Mouse (Mus musculus): ENCODE data around the gene Pimreg. TPM values are rescaled to one million over a fixed set of nuclear protein-coding genes. Genes with fewer than 3 reads are reported as not detected.

The Pimreg gene
- polyA plus RNA-seq, 1 experiment from 2014 or later = 39.3 TPM

DNA sequence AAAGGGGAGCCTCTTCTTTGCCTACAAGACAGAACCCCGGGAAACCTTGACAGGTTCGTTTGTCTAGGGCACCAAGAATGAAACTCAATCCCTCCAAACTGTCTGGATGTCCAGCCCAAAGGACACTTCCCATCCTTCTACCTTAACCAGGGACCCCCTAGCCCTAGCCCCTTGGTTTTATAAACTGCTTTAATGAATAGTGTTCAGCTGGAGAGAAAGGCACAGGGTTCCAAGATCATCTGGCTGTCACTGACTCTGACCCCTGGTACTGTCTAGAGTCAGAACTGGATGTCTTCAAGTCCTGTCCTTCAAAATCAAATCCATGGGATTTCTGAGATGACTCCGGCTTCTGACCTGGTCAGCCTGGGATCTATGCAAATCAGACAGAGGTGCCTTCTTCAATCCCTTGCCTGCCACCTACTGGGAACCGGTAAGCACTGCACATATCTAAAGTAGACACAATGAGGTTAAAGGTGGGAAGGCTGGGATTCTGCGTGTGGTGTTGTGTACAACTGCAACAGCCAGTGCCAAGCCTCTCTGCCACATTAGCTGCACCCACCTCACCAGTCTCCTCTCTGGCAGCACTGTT is 17.5 kb upstream of the Pimreg start:
- ATAC-seq (ENCODE audit: low FRiP score, low TSS enrichment) = no peak
- 25% methylated on average over 5 of the region's 5 CpGs for WGBS

DNA sequence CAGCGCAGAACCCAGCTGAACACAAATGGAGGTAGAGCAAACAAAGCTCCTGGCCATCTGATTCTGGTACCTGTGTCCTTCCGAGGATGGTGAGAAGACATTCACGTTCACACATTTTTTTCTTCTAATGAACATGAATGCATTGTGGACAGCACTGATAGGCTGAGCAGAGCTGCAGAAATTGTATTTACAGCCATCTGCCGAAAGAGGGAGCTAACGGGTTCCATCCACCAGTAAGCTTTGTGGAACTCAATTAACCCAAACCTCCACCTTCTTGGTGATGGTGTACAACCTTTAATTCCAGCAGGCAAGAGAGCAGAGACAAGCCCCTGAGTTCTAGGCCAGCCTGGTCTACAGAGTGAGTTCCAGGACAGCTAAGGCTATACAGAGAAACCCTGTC is 16.0 kb upstream of the Pimreg start:
- ATAC-seq (ENCODE audit: low FRiP score, low TSS enrichment) (no peak), DNase-seq (peak; percentile 65)
- 40% methylated on average over 5 of the region's 5 CpGs for WGBS
- Histone ChIP-seq H3K4me2 (ENCODE audit: low read length) (no peak overlapping the region), H3K9me3 (ENCODE audit: control insufficient read depth, low read length) (no peaks in the 10 kb centered on the region), H3K36me3 (ENCODE audit: control insufficient read depth, insufficient read depth, low read length) (no peaks in the 10 kb centered on the region), H3K9ac (replicated peaks; ENCODE audit: low read length) (no peak overlapping the region), H3K27ac (replicated peaks; ENCODE audit: low read depth, low read length) (no peak overlapping the region), H3K27me3 (ENCODE audit: control insufficient read depth, insufficient read depth, low read length) (peaks cover 6% of the 10 kb centered on the region; the same call in 1 of the 2 replicates), H3K4me1 (ENCODE audit: control insufficient read depth, insufficient read depth, low read length) (peaks cover 4% of the 10 kb centered on the region), H3K4me3 (replicated peaks; ENCODE audit: low read depth, low read length) (no peak overlapping the region)

More for the DNA sequence above, 17.5 kb upstream of the Pimreg start:
- Histone ChIP-seq H3K36me3 (ENCODE audit: control insufficient read depth, insufficient read depth, low read length) (no peaks in the 10 kb centered on the region), H3K4me2 (ENCODE audit: low read length) (no peak overlapping the region), H3K4me3 (replicated peaks; ENCODE audit: low read depth, low read length) (no peak overlapping the region), H3K27me3 (ENCODE audit: control insufficient read depth, insufficient read depth, low read length) (no peaks in the 10 kb centered on the region), H3K27ac (replicated peaks; ENCODE audit: low read depth, low read length) (no peak overlapping the region), H3K4me1 (ENCODE audit: control insufficient read depth, insufficient read depth, low read length) (peaks cover 4% of the 10 kb centered on the region), H3K9ac (replicated peaks; ENCODE audit: low read length) (no peak overlapping the region), H3K9me3 (ENCODE audit: control insufficient read depth, low read length) (no peaks in the 10 kb centered on the region)
- DNase-seq = peak; percentile 85

DNA sequence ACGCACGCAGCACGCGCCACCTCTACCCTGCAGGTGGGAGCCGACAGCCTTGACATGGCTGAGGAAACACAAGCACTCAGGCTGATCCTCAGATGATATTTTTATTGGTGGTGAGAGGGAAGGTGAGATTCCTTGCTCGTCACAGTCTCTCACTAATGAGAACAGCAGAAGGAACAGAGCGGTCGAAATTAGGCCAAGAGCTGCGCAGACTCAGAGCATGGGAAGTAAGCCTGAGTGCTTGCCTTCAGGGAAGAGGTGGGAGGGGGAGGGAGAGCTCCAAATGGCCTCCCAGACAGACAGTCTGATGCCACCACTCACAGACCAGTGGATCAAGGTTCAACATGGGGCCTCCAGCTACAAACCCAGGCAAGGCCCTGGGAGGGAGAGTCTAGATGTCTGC is 15.3 kb upstream of the Pimreg start:
- Histone ChIP-seq H3K9me3 (ENCODE audit: control insufficient read depth, low read length) (no peaks in the 10 kb centered on the region), H3K27me3 (ENCODE audit: control insufficient read depth, insufficient read depth, low read length) (peaks cover 6% of the 10 kb centered on the region; the same call in 1 of the 2 replicates), H3K4me3 (replicated peaks; ENCODE audit: low read depth, low read length) (no peak overlapping the region), H3K4me2 (ENCODE audit: low read length) (no peak overlapping the region), H3K9ac (replicated peaks; ENCODE audit: low read length) (no peak overlapping the region), H3K27ac (replicated peaks; ENCODE audit: low read depth, low read length) (no peak overlapping the region), H3K36me3 (ENCODE audit: control insufficient read depth, insufficient read depth, low read length) (no peaks in the 10 kb centered on the region), H3K4me1 (ENCODE audit: control insufficient read depth, insufficient read depth, low read length) (peaks cover 4% of the 10 kb centered on the region)
- ATAC-seq (ENCODE audit: low FRiP score, low TSS enrichment) (no peak), DNase-seq (no peak)
- 88% methylated on average over 9 of the region's 9 CpGs for WGBS

DNA sequence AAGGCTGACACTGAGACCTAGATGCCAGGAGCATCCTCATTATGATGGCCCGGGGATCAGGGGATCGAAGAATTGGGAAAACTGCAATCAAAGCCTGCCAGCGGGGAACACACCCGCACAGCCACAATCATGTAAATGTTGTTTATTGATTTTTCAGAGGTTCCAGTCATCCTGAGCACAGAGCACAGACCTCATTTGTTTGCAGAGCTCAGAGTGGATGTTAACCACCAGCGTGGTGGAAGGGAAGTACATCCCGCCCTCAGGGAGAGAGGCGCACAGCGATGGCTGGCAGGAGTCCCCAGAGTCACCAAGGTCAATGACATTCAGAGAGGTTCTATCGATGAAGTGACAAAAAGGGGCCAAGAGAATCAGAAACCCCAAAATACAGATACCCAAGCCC is 14.0 kb upstream of the Pimreg start:
- Histone ChIP-seq H3K9me3 (ENCODE audit: control insufficient read depth, low read length) (no peaks in the 10 kb centered on the region), H3K4me2 (ENCODE audit: low read length) (no peak overlapping the region), H3K9ac (replicated peaks; ENCODE audit: low read length) (no peak overlapping the region), H3K4me1 (ENCODE audit: control insufficient read depth, insufficient read depth, low read length) (peaks cover 4% of the 10 kb centered on the region), H3K36me3 (ENCODE audit: control insufficient read depth, insufficient read depth, low read length) (no peaks in the 10 kb centered on the region), H3K27me3 (ENCODE audit: control insufficient read depth, insufficient read depth, low read length) (peaks cover 6% of the 10 kb centered on the region; the same call in 1 of the 2 replicates), H3K27ac (replicated peaks; ENCODE audit: low read depth, low read length) (no peak overlapping the region), H3K4me3 (replicated peaks; ENCODE audit: low read depth, low read length) (no peak overlapping the region)
- WGBS = 74% methylated on average over 9 of the region's 9 CpGs
- DNase-seq (no peak), ATAC-seq (ENCODE audit: low FRiP score, low TSS enrichment) (no peak)

DNA sequence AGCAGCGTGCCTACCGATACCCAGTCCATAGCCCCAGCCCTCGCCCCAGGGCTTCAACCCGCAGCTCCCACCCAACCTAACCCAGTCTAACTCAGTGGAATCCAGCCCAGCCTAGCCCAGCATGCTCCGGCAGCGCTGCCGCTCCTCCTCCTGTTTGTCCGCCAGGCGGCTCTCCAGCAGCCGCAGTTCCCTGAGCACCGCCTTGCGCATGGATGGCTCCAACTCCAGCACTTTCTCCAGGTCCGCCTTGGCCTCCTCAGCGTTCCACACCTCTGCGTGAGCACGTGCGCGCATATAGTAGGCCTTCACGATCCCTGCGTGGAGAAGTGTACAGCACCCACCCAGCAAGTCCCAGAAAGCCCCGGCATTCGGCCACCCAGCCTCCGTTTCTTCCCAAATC is 12.7 kb upstream of the Pimreg start:
- peaks cover 6% of the 10 kb centered on the region; the same call in 1 of the 2 replicates for H3K27me3 ChIP-seq (ENCODE audit: control insufficient read depth, insufficient read depth, low read length)
- no peak overlapping the region; the same call in 1 of the 2 replicates for H3K4me2 ChIP-seq (ENCODE audit: low read length)
- H3K4me3 ChIP-seq (replicated peaks; ENCODE audit: low read depth, low read length) = no peak overlapping the region
- ATAC-seq (ENCODE audit: low FRiP score, low TSS enrichment) (no peak), DNase-seq (peak; percentile 78)
- no peaks in the 10 kb centered on the region for H3K36me3 ChIP-seq (ENCODE audit: control insufficient read depth, insufficient read depth, low read length)
- no peak overlapping the region for H3K27ac ChIP-seq (replicated peaks; ENCODE audit: low read depth, low read length)
- H3K4me1 ChIP-seq (ENCODE audit: control insufficient read depth, insufficient read depth, low read length) = no peaks in the 10 kb centered on the region
- no peak overlapping the region for H3K9ac ChIP-seq (replicated peaks; ENCODE audit: low read length)
- WGBS = 22% methylated on average over 23 of the region's 23 CpGs
- no peaks in the 10 kb centered on the region for H3K9me3 ChIP-seq (ENCODE audit: control insufficient read depth, low read length)

DNA sequence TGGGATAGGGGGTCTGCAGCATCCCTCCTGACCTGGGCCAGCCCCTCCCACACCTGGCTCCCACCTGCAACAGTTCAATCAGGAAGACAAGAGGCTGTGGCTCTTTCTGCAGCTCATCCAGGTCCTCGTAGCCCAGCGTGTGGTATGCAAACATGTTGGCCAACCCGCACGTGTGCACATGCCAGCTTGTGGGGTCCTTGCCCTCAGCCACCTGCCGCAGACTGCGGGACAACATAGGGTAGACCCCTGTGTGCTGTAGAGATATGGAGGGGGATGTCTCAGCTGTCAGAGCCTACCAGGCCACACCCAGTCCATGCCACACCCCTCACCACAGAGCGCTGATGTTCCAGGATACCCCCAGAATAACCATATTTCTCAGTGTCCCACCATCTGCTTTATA is 10.5 kb upstream of the Pimreg start:
- 93% methylated on average over 7 of the region's 7 CpGs for WGBS
- ATAC-seq (ENCODE audit: low FRiP score, low TSS enrichment) = no peak
- no peak overlapping the region for H3K27ac ChIP-seq (replicated peaks; ENCODE audit: low read depth, low read length)

DNA sequence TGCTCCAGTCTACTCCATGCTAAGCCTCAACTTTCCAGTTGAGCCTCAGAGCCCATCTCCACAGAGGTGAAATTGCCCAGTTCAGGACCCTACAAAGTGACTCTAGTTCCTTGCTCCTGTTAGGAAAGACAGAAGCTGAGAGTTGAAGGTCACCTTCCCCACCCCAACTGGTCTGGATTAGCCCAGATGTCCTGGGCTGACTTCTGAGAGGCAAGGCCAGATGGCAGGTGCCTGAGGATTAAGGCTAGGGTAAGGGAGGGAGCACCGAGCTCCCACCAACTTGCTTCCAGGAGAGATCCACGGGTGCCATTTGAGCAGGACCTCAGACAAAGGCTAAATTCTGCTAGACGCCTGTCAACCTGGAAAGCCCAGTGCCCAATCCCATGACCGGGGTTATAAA is 9.7 kb upstream of the Pimreg start:
- Histone ChIP-seq H3K9me3 (ENCODE audit: control insufficient read depth, low read length) (no peaks in the 10 kb centered on the region), H3K4me2 (ENCODE audit: low read length) (no peak overlapping the region), H3K36me3 (ENCODE audit: control insufficient read depth, insufficient read depth, low read length) (no peaks in the 10 kb centered on the region), H3K27me3 (ENCODE audit: control insufficient read depth, insufficient read depth, low read length) (peaks cover 6% of the 10 kb centered on the region; the same call in 1 of the 2 replicates), H3K9ac (replicated peaks; ENCODE audit: low read length) (no peak overlapping the region), H3K4me3 (replicated peaks; ENCODE audit: low read depth, low read length) (no peak overlapping the region), H3K4me1 (ENCODE audit: control insufficient read depth, insufficient read depth, low read length) (no peaks in the 10 kb centered on the region), H3K27ac (replicated peaks; ENCODE audit: low read depth, low read length) (no peak overlapping the region)
- 77% methylated on average over 4 of the region's 4 CpGs for WGBS
- ATAC-seq (ENCODE audit: low FRiP score, low TSS enrichment) (no peak), DNase-seq (no peak)

More for the DNA sequence above, 10.5 kb upstream of the Pimreg start:
- Histone ChIP-seq H3K9me3 (ENCODE audit: control insufficient read depth, low read length) (no peaks in the 10 kb centered on the region), H3K36me3 (ENCODE audit: control insufficient read depth, insufficient read depth, low read length) (no peaks in the 10 kb centered on the region), H3K4me3 (replicated peaks; ENCODE audit: low read depth, low read length) (no peak overlapping the region), H3K27me3 (ENCODE audit: control insufficient read depth, insufficient read depth, low read length) (peaks cover 6% of the 10 kb centered on the region; the same call in 1 of the 2 replicates), H3K9ac (replicated peaks; ENCODE audit: low read length) (no peak overlapping the region), H3K4me2 (ENCODE audit: low read length) (no peak overlapping the region), H3K4me1 (ENCODE audit: control insufficient read depth, insufficient read depth, low read length) (no peaks in the 10 kb centered on the region)
- DNase-seq = no peak

DNA sequence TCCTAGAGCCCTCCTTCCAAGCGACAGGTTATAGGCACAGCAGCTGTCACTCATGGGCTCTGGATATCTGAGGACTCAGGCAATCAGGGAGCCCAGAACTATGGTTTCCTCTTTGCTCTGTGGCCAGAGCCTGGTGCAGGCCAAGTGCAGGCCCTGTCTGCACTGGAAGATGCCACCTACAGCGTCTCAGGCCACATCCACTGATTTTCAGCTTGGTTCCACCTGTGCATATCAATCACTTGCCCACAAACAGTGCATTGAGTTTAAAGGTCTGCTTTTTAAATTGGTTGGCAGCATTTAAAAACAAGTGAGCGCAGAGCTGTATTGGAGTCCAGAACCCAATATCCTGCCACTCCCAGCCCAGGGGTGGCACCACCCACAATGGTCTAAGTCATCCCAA is 9.2 kb upstream of the Pimreg start:
- no peak overlapping the region for H3K4me2 ChIP-seq (ENCODE audit: low read length)
- no peak overlapping the region for H3K4me3 ChIP-seq (replicated peaks; ENCODE audit: low read depth, low read length)
- no peaks in the 10 kb centered on the region for H3K4me1 ChIP-seq (ENCODE audit: control insufficient read depth, insufficient read depth, low read length)
- no peak overlapping the region for H3K9ac ChIP-seq (replicated peaks; ENCODE audit: low read length)
- no peak overlapping the region for H3K27ac ChIP-seq (replicated peaks; ENCODE audit: low read depth, low read length)
- 88% methylated on average over 3 of the region's 3 CpGs for WGBS
- no peak for DNase-seq
- H3K36me3 ChIP-seq (ENCODE audit: control insufficient read depth, insufficient read depth, low read length) = no peaks in the 10 kb centered on the region
- H3K27me3 ChIP-seq (ENCODE audit: control insufficient read depth, insufficient read depth, low read length) = peaks cover 6% of the 10 kb centered on the region; the same call in 1 of the 2 replicates
- H3K9me3 ChIP-seq (ENCODE audit: control insufficient read depth, low read length) = no peaks in the 10 kb centered on the region
- no peak for ATAC-seq (ENCODE audit: low FRiP score, low TSS enrichment)

DNA sequence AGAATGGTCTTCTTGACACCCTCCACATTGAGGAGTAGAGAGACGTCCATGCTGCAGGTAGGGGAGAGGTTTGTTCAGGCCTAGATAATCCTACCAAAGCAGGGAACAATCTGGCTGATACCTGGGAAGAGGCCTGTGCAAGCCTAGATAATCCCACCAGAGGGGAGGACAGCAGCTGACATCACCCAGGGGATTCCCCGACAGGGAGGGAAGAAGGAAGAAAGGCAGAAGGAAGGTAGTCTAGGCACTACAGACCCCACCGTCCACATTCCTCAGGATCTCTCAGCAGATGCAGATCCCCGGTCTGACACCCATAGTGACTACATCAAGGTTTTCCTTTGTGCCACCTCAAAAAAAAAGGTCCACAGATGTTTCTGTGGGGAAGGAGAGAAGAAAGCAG is 4.4 kb upstream of the Pimreg start, which contains the start of gene Aipl1:
Gene Aipl1 (minus strand): TSS at position 101 of the 400 bp plus-strand sequence.
- H3K36me3 ChIP-seq (ENCODE audit: control insufficient read depth, insufficient read depth, low read length) = no peaks in the 10 kb centered on the region
- no peak for ATAC-seq (ENCODE audit: low FRiP score, low TSS enrichment)

More for the DNA sequence above, 4.4 kb upstream of the Pimreg start, which contains the start of gene Aipl1:
- 0 out of 2 replicates have a peak within 1 kb of the TSS, but pooled peaks have one; percentile 3 for H3K9ac ChIP-seq (replicated peaks; ENCODE audit: low read length)
- no peak within 1 kb of the TSS for H3K4me3 ChIP-seq (replicated peaks; ENCODE audit: low read depth, low read length)
- H3K4me2 ChIP-seq (ENCODE audit: low read length) = no peak within 1 kb of the TSS
- H3K9me3 ChIP-seq (ENCODE audit: control insufficient read depth, low read length) = no peaks in the 10 kb centered on the region
- H3K4me1 ChIP-seq (ENCODE audit: control insufficient read depth, insufficient read depth, low read length) = peaks cover 25% of the 10 kb centered on the region
- WGBS = 48% methylated on average over 4 of the region's 4 CpGs
- DNase-seq = no peak
- no peak within 1 kb of the TSS for H3K27ac ChIP-seq (replicated peaks; ENCODE audit: low read depth, low read length)
- no peaks in the 10 kb centered on the region for H3K27me3 ChIP-seq (ENCODE audit: control insufficient read depth, insufficient read depth, low read length)
